ENCODE assay signal across 21 mouse cellular contexts in genomic region chr10:88631330-88631953, GRCm38 (mm10). TPM values are rescaled to one million over a fixed set of nuclear protein-coding genes. Genes with fewer than 3 reads are reported as not detected.
A peak's percentile ranks its signal among the peaks of the same experiment; 100 is the strongest.
DNase-seq lines count a peak whose midpoint lies in the region; ATAC-seq lines count a peak whose summit lies in the region.
"Had no signal": no experiment of that assay in that cellular context is flagged by ENCODE, and none has a peak within 500 bp of the region (broad histone marks: within the 10 kb centered on the region; RNA-seq: fewer than 3 reads in every experiment).

No protein-coding gene starts in this region.

- no peak overlapping the region for H3K4me2 ChIP-seq in intestine, embryonic 15.5 days (replicated peaks)
- H3K4me2 ChIP-seq: forebrain, embryonic 15.5 days; hindbrain, embryonic 13.5 days; liver, embryonic 15.5 days; neural tube, embryonic 13.5 days had no signal

- no peak for ATAC-seq in megakaryocyte, adult 5-6 weeks (ENCODE audit: poor library complexity, severe bottlenecking)
- ATAC-seq in megakaryocyte-erythroid progenitor cell, adult 5-6 weeks (replicated peaks; ENCODE audit: low FRiP score, low TSS enrichment, poor library complexity, severe bottlenecking) = no peak
- ATAC-seq in intestine, embryonic 15.5 days = no peak
- ATAC-seq: forebrain, embryonic 15.5 days; lung, postnatal 0 days had no signal

- no peaks in the 10 kb centered on the region for H3K36me3 ChIP-seq in megakaryocyte, embryonic 14.5 days (replicated peaks; ENCODE audit: low read length)
- no peaks in the 10 kb centered on the region for H3K36me3 ChIP-seq in intestine, embryonic 15.5 days
- H3K36me3 ChIP-seq: forebrain, embryonic 15.5 days; hindbrain, embryonic 13.5 days; liver, embryonic 15.5 days; neural tube, embryonic 13.5 days had no signal

- DNase-seq in adrenal gland, postnatal 10 days = peak; percentile 22
- DNase-seq in fibroblast of lung, adult 2 months (ENCODE audit: low read depth) = peak; percentile 11
- DNase-seq in cerebellum, adult 9-10 months = no peak
- DNase-seq: cerebellum, adult 9-11 months; embryo, embryonic 11 days; right cerebral cortex, postnatal 25 days had no signal

- peak overlapping the region; percentile 69 for H3K4me3 ChIP-seq in megakaryocyte, embryonic 14.5 days (replicated peaks)
- no peak overlapping the region for H3K4me3 ChIP-seq in intestine, embryonic 15.5 days (replicated peaks)
- H3K4me3 ChIP-seq: erythroblast, embryonic 14.5 days; forebrain, embryonic 15.5 days; hindbrain, embryonic 13.5 days; liver, embryonic 15.5 days; neural tube, embryonic 13.5 days had no signal

- H3K4me1 ChIP-seq in megakaryocyte, embryonic 14.5 days = peaks cover 16% of the 10 kb centered on the region
- H3K4me1 ChIP-seq in intestine, embryonic 15.5 days (replicated peaks) = no peaks in the 10 kb centered on the region
- H3K4me1 ChIP-seq: forebrain, embryonic 15.5 days; hindbrain, embryonic 13.5 days; liver, embryonic 15.5 days; neural tube, embryonic 13.5 days had no signal

- H3K9me3 ChIP-seq in megakaryocyte, embryonic 14.5 days = no peaks in the 10 kb centered on the region
- no peaks in the 10 kb centered on the region for H3K9me3 ChIP-seq in intestine, embryonic 15.5 days
- H3K9me3 ChIP-seq: forebrain, embryonic 15.5 days; hindbrain, embryonic 13.5 days; liver, embryonic 15.5 days; neural tube, embryonic 13.5 days had no signal

- H3K9ac ChIP-seq in intestine, embryonic 15.5 days = no peak overlapping the region
- H3K9ac ChIP-seq: forebrain, embryonic 15.5 days; hindbrain, embryonic 13.5 days; liver, embryonic 15.5 days; neural tube, embryonic 13.5 days had no signal

- H3K27me3 ChIP-seq in megakaryocyte, embryonic 14.5 days (replicated peaks) = no peaks in the 10 kb centered on the region
- no peaks in the 10 kb centered on the region for H3K27me3 ChIP-seq in intestine, embryonic 15.5 days (replicated peaks)
- H3K27me3 ChIP-seq: forebrain, embryonic 15.5 days; hindbrain, embryonic 13.5 days; liver, embryonic 15.5 days; neural tube, embryonic 13.5 days had no signal

- no peak overlapping the region for H3K27ac ChIP-seq in intestine, embryonic 15.5 days
- H3K27ac ChIP-seq: forebrain, embryonic 15.5 days; hindbrain, embryonic 13.5 days; kidney, postnatal 0 days; liver, embryonic 15.5 days; neural tube, embryonic 13.5 days had no signal

- 68% methylated on average over 10 of the region's 10 CpGs for WGBS in intestine, embryonic 15.5 days

RNA-seq across cellular contexts. Expression of gene Mybpc1, which starts 26.5 kb away (rescaled TPM):
- not detected in 2 replicates for polyA plus RNA-seq in megakaryocyte, embryonic 14.5 days (2012; ENCODE audit: insufficient read depth, low replicate concordance)
- total RNA-seq in megakaryocyte, adult 5-6 weeks (2015) = not detected in 2 replicates
- total RNA-seq in megakaryocyte, adult 5-6 weeks (2017) = not detected in 2 replicates
- total RNA-seq in adrenal gland, postnatal 10 days (2021) = 100 to 1,000 TPM in 1 of 2 experiments, 10 to 100 TPM in 1; 43.0 to 253 TPM
- total RNA-seq in megakaryocyte-erythroid progenitor cell, adult 5-6 weeks (2014; fragmentation: Nextera tagmentation) = not detected in 2 replicates
- not detected in 2 replicates for total RNA-seq in megakaryocyte-erythroid progenitor cell, adult 5-6 weeks (2017)
- polyA plus RNA-seq in intestine, embryonic 15.5 days (2015; fragmentation: Nextera tagmentation; extraction: Ambion mirVana) = 1.4 and 3.3 TPM in 2 replicates
- total RNA-seq: monocyte, adult 5-6 weeks had no signal
- polyA plus RNA-seq: erythroblast, embryonic 14.5 days had no signal

RNA-seq across cellular contexts. Expression of gene Spic, which starts 53.4 kb away (rescaled TPM):
- not detected in 2 replicates for polyA plus RNA-seq in megakaryocyte, embryonic 14.5 days (2012; ENCODE audit: insufficient read depth, low replicate concordance)
- total RNA-seq in megakaryocyte, adult 5-6 weeks (2015) = 0.14 and 0.36 TPM in 2 replicates
- total RNA-seq in megakaryocyte, adult 5-6 weeks (2017) = 0.29 and 1.7 TPM in 2 replicates
- 1 to 10 TPM; 1.9 to 3.6 TPM for total RNA-seq in adrenal gland, postnatal 10 days (2021)
- total RNA-seq in megakaryocyte-erythroid progenitor cell, adult 5-6 weeks (2014; fragmentation: Nextera tagmentation) = 1.5 TPM in 1 of 2 replicates, not detected in the other
- 0.61 TPM in 1 of 2 replicates, not detected in the other for total RNA-seq in megakaryocyte-erythroid progenitor cell, adult 5-6 weeks (2017)
- polyA plus RNA-seq in intestine, embryonic 15.5 days (2015; fragmentation: Nextera tagmentation; extraction: Ambion mirVana) = 0.48 and 1.2 TPM in 2 replicates
- total RNA-seq: gastrocnemius, adult 8-10 months; layer of hippocampus, adult 18-20 months had no signal
- polyA plus RNA-seq: forebrain, embryonic 15.5 days; limb, embryonic 11.5 days; neural tube, embryonic 13.5 days had no signal

Comparison
In these comparisons a context has a peak if more than half of its experiments do, and no peak if none do; other contexts are left out.
1. RNA of gene Mybpc1, which starts 26.5 kb away (total RNA-seq): 43.0 to 253 TPM in adrenal gland, postnatal 10 days; not detected in megakaryocyte, adult 5-6 weeks and not detected in megakaryocyte-erythroid progenitor cell, adult 5-6 weeks; every median in the first group is over 10 times any median in the second.